Mouse (Mus musculus) mouse embryonic stem cell (cell line): ENCODE results near the gene Rasl11a.
"Not testable (repeated sequence)": the region's sequence is repeated elsewhere in the genome, so short reads cannot be mapped to it uniquely, and the experiment has no call there.

Experiments
- in situ Hi-C, 2 experiments: fragments of 300-500 bp; cut with MboI; formaldehyde crosslinking; loops; 1 replicate in 1 of 2; 3 replicates in 1 of 2; pipeline ENCODE4 v1.14.3; 2019 to 2020; ENCODE audit warnings: low sequenced_read_pairs in 2 of 2, low pct_unique_long_range_greater_than_20kb in 1 of 2, mixed read lengths in 1 of 2; ENCODE audit not compliant: unreplicated experiment in 1 of 2

Gene Rasl11a

DNA sequence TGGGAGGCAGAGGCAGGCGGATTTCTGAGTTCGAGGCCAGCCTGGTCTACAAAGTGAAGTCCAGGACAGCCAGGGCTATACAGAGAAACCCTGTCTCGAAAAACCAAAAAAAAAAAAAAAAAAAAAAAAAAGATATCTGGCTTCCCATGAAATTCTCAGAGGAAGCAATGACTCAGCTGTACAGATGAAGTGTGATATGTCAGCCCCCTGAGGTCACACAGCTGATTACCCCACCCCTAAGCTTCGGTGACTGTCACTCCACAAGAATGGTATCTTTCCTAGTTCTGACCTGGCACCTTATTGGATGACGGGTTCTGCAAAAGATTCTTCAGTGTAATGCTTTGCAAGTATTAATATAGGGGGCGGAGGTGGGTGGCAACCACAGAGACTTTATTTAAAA lies 33.0 kb downstream of the Rasl11a start:
- in situ Hi-C loops, result not testable (repeated sequence)

- in situ Hi-C loops, result no loop called here
These were observed 37.4 kb downstream of the Rasl11a start for GRCm38 (mm10) chr5:146882261-146882660.

- in situ Hi-C loops, result no loop called here
These were observed 38.2 kb downstream of the Rasl11a start for GRCm38 (mm10) chr5:146883053-146883452.

GRCm38 (mm10) chr5:146883486-146884272 lies 38.8 kb downstream of the Rasl11a start:
- in situ Hi-C loops, result no loop called here

GRCm38 (mm10) chr5:146891127-146891526 lies 46.3 kb downstream of the Rasl11a start:
- in situ Hi-C loops, result no loop called here

GRCm38 (mm10) chr5:146892904-146893303 lies 48.0 kb downstream of the Rasl11a start:
- in situ Hi-C loops, result no loop called here

DNA sequence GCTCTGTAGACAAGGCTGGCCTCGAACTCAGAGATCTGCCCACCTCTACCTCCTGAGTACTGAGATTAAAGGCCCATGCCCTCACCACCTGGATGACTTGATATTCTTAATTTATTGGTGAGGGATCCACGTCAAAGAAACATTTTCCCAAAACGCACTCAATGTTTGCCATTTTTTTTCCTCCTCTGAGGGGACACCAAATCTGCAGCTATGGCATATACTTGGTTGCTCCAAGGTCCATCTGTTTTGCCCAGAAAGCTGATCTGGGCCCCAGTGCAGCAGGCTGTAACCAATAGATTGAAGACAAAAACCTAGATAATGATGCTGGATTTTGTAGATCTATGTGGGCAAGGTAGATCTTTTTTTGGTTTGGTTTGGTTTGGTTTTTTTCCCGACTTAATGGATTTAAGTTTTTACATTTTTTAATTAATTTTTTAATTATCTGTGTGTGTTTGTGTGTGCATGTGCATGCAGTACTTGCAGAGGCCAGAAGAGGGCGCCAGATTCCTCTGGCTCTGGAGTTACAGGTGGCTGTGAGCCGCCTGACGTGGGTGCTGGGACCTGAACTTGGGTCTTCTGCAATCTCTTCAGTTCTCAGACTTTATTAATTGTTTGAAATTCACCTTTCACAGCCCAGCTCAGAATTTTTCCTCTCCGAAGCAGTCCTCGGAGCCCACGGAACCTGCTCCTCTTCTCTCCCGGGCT lies 48.8 kb downstream of the Rasl11a start:
- in situ Hi-C loops, result no loop called here

DNA sequence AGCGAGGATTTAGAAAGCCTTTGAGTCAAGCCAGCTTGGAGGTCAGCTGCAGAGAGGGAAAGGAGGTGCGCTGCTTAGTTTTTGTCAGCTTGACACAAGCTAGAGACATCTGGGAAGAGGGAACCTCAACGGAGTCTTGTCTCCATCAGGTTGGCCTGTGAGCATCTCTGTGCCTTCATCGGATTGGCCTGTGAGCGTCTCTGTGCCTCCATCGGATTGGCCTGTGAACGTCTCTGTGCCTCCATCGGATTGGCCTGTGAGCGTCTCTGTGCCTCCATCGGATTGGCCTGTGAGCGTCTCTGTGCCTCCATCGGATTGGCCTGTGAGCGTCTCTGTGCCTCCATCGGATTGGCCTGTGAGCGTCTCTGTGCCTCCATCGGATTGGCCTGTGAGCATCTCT lies 50.8 kb downstream of the Rasl11a start:
- in situ Hi-C loops, result loop anchor here in 1 of 2 experiments (5.0 kb wide), 1 partner anchor 188 kb away; no protein-coding TSS in a partner anchor

GRCm38 (mm10) chr5:146896973-146897372 lies 52.1 kb downstream of the Rasl11a start:
- in situ Hi-C loops, result loop anchor here in 1 of 2 experiments (5.0 kb wide), 1 partner anchor 190 kb away; no protein-coding TSS in a partner anchor
